Mouse (Mus musculus) heart, embryonic 13.5 days (tissue): ENCODE measurements at regions not wholly inside any gene's neighbourhood (a gene's known extent, or its start where the extent isn't known, plus 50 kb on each side); places are given as distances from the start of the nearest gene placed in this dataset.

ENCODE experiments used
- ATAC-seq: fragments of 200-750 bp; cut with Nextera tagmentation; 2 replicates; pipeline ENCODE4 v1.8.0; 2017; ENCODE audit warnings: moderate TSS enrichment; ENCODE audit not compliant: insufficient number of reproducible peaks, low FRiP score, low TSS enrichment; ENCODE audit errors: extremely low read depth
- H3K27ac ChIP-seq: fragments of 300-500 bp; sonication (generic); replicated peaks from 2 replicates; pipeline ENCODE4 v1.5.1; 2015; ENCODE audit warnings: moderate library complexity, mild to moderate bottlenecking, inconsistent platforms
- H3K27me3 ChIP-seq: fragments of 300-500 bp; sonication (generic); replicated peaks from 2 replicates; pipeline ENCODE4 v1.6.1; 2015; ENCODE audit warnings: mild to moderate bottlenecking, inconsistent platforms
- H3K36me3 ChIP-seq: fragments of 300-500 bp; sonication (generic); 2 replicates; pipeline ENCODE4 v1.6.1; 2015; ENCODE audit warnings: mild to moderate bottlenecking, inconsistent platforms
- H3K4me1 ChIP-seq: fragments of 300-500 bp; sonication (generic); 2 replicates; pipeline ENCODE4 v1.6.1; 2015; ENCODE audit warnings: inconsistent platforms
- H3K4me2 ChIP-seq: fragments of 300-500 bp; sonication (generic); 2 replicates; pipeline ENCODE4 v1.6.1; 2015; ENCODE audit warnings: inconsistent platforms, mild to moderate bottlenecking, moderate library complexity
- H3K4me3 ChIP-seq: fragments of 300-500 bp; sonication (generic); 2 replicates; pipeline ENCODE4 v1.5.1; 2015; ENCODE audit warnings: moderate library complexity, mild to moderate bottlenecking, inconsistent platforms
- H3K9ac ChIP-seq: fragments of 300-500 bp; sonication (generic); 2 replicates; pipeline ENCODE4 v1.6.1; 2015; ENCODE audit warnings: inconsistent platforms, mild to moderate bottlenecking, moderate library complexity
- H3K9me3 ChIP-seq: fragments of 300-500 bp; sonication (generic); 2 replicates; pipeline ENCODE4 v1.6.1; 2016; ENCODE audit warnings: inconsistent platforms
- WGBS: fragments of 180-500 bp; shearing (Covaris S2); methylation state at CpG from one replicate; pipeline ENCODE4 v1.1.7; 2015; ENCODE audit warnings: mixed read lengths; 5-methylcytosine and 5-hydroxymethylcytosine counted together

DNA sequence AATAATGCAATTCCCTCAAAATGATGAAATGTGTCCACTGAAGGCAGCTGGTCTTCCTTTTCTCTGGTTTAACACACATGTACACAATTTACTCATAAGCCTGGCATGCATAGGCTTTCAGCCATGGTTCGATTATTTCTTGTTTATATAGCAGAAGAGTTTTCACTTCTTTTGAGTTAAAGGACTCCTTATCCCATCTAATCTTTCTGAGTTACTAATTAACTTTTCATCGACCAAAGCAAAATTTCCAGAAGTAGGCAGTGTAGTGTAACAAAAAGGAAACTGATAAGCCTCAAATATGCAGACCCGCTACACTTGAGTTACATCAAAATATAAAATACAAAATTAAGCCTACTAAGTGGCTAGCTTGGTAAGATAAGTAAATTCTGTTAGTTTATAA, 620.5 kb upstream of the Akr1e1 start:
- Histone ChIP-seq H3K4me1 (peaks cover 5% of the 10 kb centered on the region; the same call in 1 of the 2 replicates), H3K27ac (no peak overlapping the region), H3K9me3 (no peaks in the 10 kb centered on the region), H3K27me3 (no peaks in the 10 kb centered on the region), H3K9ac (no peak overlapping the region), H3K36me3 (no peaks in the 10 kb centered on the region), H3K4me3 (no peak overlapping the region), H3K4me2 (no peak overlapping the region)
- no peak for ATAC-seq
- 63% methylated on average over 3 of the region's 3 CpGs for WGBS

DNA sequence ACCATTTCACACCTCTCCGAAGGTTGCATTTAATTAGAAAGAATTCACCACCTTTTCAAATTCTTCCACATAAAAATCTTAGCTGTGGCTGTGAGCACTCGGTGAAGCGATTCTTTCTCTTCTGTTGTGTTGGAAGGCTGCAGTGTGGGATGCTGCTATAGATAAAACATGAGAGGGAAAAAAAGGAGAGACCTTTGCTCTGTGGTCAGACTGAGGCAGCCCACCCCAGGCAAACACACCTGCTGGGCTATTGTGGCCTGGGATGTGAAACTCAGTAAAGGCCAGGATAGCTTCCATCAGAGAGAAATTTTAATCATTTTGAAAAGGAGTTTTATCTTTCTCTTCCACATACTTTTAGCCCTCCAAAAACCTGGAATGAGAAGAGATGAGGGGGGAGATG, 625.3 kb upstream of the Akr1e1 start:
- WGBS, result 75% methylated on average over 3 of the region's 3 CpGs

DNA sequence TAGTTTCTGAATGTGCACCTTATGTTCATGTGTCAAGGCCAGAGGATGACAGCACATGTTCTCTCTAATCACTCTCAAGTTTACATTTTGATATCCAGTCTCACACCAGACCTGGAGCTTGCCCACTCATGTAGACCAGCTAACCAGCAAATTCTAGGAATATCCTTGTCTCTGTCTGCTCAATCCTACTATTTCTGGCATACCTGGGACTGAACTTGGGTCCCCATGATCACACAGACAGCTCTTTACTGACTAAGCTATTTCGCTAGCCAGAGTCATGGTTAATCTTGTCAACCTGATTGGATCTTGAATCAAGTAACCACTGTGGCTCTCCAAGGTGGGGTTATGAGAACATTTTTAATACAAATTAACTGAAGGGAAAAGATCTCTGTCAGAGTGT, 625.9 kb upstream of the Klf6 start:
- 98% methylated on average over 1 of the region's 1 CpGs for WGBS
- no peak overlapping the region for H3K27ac ChIP-seq
- no peak for ATAC-seq

More for the DNA sequence above, 625.3 kb upstream of the Akr1e1 start:
- H3K4me1 ChIP-seq, result no peaks in the 10 kb centered on the region
- H3K27me3 ChIP-seq, result no peaks in the 10 kb centered on the region
- H3K4me2 ChIP-seq, result no peak overlapping the region
- no peaks in the 10 kb centered on the region for H3K9me3 ChIP-seq
- no peak overlapping the region for H3K9ac ChIP-seq
- no peak overlapping the region for H3K27ac ChIP-seq
- ATAC-seq, result no peak
- H3K4me3 ChIP-seq, result no peak overlapping the region
- no peaks in the 10 kb centered on the region for H3K36me3 ChIP-seq

DNA sequence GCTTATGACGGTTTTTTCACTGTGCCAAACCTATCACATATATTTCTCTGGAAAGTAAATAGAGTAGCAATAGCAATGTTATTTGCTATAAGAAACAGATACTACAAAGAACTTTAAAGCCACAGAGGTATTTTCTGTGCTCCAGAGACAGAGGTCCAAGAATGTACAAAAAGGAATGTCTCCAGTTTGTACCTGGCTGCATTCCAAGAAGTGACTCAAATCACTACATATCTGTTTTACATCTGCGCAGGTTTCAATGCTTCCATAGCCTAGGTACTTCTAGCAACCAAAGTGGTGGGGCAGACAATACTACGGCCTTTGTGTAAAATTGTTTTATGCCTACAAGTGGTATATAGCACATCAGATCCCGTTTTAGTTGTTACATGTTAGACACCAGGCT, 620.7 kb upstream of the Klf6 start:
- Histone ChIP-seq H3K4me2 (no peak overlapping the region), H3K27ac (no peak overlapping the region), H3K9me3 (no peaks in the 10 kb centered on the region), H3K27me3 (no peaks in the 10 kb centered on the region), H3K9ac (no peak overlapping the region), H3K36me3 (no peaks in the 10 kb centered on the region), H3K4me3 (no peak overlapping the region), H3K4me1 (peaks cover 3% of the 10 kb centered on the region; the same call in 1 of the 2 replicates)
- 66% methylated on average over 4 of the region's 4 CpGs for WGBS
- ATAC-seq, result no peak

More for the DNA sequence above, 625.9 kb upstream of the Klf6 start:
- no peaks in the 10 kb centered on the region for H3K9me3 ChIP-seq
- no peak overlapping the region for H3K4me3 ChIP-seq
- H3K36me3 ChIP-seq, result no peaks in the 10 kb centered on the region
- no peaks in the 10 kb centered on the region for H3K27me3 ChIP-seq
- no peaks in the 10 kb centered on the region for H3K4me1 ChIP-seq
- no peak overlapping the region for H3K9ac ChIP-seq
- no peak overlapping the region for H3K4me2 ChIP-seq

DNA sequence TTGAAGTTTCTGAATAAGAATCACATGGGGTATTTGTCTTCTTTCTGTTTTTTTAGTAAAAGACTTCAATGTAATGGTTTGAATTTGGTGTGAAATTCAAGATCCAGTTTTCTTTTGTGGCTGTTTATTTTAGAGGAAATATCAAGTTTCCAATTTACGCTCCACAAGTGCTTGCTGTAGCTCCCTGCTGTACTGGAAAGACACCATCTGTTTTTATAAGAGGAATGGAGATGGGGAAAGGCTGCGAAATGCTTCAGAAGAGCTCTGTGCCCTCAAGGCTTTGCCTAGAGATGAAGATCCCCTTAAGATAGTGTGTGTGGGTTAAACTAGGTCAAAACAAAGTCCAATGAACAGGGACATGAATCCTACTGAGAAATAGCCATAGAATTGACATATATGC, 618.5 kb upstream of the Klf6 start:
- no peak for ATAC-seq
- Histone ChIP-seq H3K4me3 (no peak overlapping the region), H3K9me3 (no peaks in the 10 kb centered on the region), H3K4me2 (no peak overlapping the region), H3K9ac (no peak overlapping the region), H3K36me3 (no peaks in the 10 kb centered on the region), H3K27me3 (no peaks in the 10 kb centered on the region), H3K27ac (no peak overlapping the region), H3K4me1 (peaks cover 3% of the 10 kb centered on the region; the same call in 1 of the 2 replicates)
- WGBS, result 62% methylated on average over 2 of the region's 2 CpGs

DNA sequence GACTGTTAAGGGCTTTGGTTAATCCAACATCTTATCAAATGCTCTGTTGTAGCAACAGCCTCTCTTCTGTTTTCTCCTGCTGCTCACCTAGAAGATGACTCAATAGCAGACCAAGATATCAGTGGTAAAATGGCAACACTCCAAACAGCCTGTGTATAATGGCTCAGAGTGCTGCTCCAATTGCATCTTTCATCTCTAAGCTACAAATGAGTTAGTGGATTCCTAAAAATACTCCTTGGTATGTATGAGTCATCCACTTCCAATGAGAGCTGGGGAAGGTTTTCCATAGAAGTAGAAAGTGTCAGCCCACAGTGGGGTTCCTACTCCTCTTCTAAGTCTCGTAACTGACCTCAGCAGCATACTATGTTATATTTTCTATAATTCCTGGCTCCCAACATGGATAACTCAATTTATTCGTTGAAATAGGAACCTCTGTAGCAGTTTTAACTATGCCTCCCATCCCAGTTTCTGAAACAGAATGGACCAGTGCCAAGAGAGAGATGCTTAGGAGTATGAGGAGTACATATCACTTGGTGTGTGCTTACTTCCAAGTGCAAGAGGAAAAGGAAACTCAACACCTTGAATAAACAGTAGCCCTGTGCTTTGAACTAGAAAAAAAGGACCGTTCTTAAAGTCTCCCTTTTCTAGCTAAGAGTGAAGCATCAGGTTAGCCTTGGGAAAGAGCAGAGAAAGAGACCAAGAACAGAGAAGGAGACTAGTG, 612.5 kb upstream of the Klf6 start:
- WGBS, result 14% methylated on average over 3 of the region's 3 CpGs
- Histone ChIP-seq H3K4me1 (peaks cover 15% of the 10 kb centered on the region), H3K9ac (no peak overlapping the region), H3K4me3 (no peak overlapping the region), H3K36me3 (no peaks in the 10 kb centered on the region), H3K27me3 (no peaks in the 10 kb centered on the region), H3K27ac (peak overlapping the region; percentile 83), H3K9me3 (peaks cover 4% of the 10 kb centered on the region), H3K4me2 (no peak overlapping the region)
- ATAC-seq, result no peak; the same call in 1 of the 2 replicates

DNA sequence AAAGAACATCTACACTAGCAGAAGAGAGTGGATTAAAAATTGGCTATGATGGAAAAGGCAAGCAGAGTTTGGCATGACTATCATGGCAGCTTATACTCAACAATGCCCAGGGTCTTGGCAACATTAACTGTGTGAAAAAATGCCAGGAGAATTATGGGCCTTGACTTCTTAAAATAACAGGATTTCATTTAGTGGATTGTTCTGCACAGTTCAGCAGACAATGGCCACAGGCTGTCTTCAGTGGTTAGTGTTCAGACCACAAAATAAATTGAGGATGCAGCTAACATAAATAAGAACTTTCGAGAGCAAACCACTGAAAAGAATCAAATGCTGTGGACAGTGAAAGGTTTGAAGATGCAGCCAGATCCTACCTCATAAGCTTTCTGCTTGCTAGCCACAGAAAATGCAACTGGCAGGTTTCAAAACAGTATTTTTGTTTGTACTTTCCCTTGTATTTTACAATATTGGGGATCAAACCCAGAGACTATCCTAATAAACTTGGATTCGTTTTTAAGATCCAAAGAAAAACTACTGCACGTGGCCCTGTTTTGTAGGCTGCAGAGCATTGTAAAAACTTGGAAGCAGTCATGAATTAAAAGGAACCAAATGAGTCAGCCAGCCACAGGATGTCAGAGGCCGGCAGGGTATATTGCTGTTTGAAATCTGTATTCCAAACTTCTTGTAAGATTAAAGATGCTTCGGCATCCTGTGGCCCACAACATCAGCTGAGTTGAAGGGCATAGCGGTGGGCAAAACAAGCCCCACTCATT, 603.2 kb upstream of the Klf6 start:
- Histone ChIP-seq H3K4me3 (no peak overlapping the region), H3K4me1 (peaks cover 7% of the 10 kb centered on the region; the same call in 1 of the 2 replicates), H3K4me2 (no peak overlapping the region), H3K9me3 (no peaks in the 10 kb centered on the region), H3K27me3 (no peaks in the 10 kb centered on the region), H3K36me3 (no peaks in the 10 kb centered on the region), H3K27ac (no peak overlapping the region), H3K9ac (no peak overlapping the region)
- no peak for ATAC-seq
- WGBS, result 64% methylated on average over 6 of the region's 6 CpGs

DNA sequence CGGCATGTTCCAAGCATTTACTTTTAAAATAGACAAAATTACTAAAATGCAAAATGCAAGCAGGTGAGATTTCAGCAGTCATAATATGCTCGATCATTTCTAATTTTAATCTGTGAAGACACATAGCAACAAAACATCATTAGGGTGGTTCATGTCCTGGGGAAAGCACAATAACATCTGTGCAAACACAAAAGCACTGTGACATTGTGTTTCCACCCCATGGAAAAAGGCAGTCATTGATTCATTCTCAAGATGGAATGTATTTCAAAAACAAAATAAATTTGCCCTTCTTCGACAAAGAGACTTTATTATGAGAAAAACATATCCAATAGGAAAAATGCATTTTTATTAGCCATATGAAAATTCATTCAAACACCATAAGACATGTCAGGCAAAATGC, 601.5 kb upstream of the Klf6 start:
- no peaks in the 10 kb centered on the region for H3K36me3 ChIP-seq
- WGBS, result 71% methylated on average over 3 of the region's 3 CpGs
- H3K27ac ChIP-seq, result no peak overlapping the region
- H3K4me1 ChIP-seq, result peaks cover under 1% of the 10 kb centered on the region; the same call in 1 of the 2 replicates
- no peak overlapping the region for H3K4me2 ChIP-seq
- H3K9me3 ChIP-seq, result no peaks in the 10 kb centered on the region
- ATAC-seq, result no peak
- H3K27me3 ChIP-seq, result no peaks in the 10 kb centered on the region
- H3K4me3 ChIP-seq, result no peak overlapping the region
- H3K9ac ChIP-seq, result no peak overlapping the region

DNA sequence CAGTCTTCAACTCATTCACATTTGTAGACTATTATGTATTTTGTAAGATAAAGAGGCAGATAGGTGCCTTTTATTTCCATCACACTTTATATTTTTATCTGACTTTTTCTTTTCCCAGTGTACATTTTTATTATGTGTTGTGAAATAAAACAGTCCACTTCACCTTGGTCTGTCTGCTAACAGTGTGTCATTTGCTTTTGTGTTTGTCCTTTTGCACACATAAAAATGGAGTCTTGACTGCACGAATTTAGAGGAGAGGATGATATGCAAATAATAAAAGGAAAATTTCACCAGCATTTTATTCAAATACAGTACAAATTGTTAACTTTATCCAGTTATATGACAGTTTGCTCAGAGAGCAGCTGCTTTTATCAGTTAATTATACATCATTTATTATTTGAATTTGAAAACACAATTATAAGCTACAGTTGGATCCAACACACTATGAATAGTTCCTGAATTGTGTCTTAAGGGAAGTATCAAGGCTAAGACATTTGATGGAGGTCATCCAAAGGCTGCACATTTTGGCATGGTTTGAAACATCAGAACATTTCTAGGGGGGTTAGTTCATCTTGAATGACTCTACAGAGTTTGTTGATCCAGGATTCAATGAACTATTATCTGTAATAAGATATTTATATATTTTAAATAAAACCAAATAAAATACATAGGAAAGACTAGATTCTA, 588.6 kb upstream of the Klf6 start:
- H3K4me2 ChIP-seq, result no peak overlapping the region
- H3K4me1 ChIP-seq, result no peaks in the 10 kb centered on the region
- H3K36me3 ChIP-seq, result no peaks in the 10 kb centered on the region
- ATAC-seq, result no peak
- 46% methylated on average over 1 of the region's 1 CpGs for WGBS
- H3K4me3 ChIP-seq, result no peak overlapping the region
- H3K27me3 ChIP-seq, result no peaks in the 10 kb centered on the region
- no peak overlapping the region for H3K9ac ChIP-seq
- H3K27ac ChIP-seq, result no peak overlapping the region
- peaks cover 2% of the 10 kb centered on the region; the same call in 1 of the 2 replicates for H3K9me3 ChIP-seq

DNA sequence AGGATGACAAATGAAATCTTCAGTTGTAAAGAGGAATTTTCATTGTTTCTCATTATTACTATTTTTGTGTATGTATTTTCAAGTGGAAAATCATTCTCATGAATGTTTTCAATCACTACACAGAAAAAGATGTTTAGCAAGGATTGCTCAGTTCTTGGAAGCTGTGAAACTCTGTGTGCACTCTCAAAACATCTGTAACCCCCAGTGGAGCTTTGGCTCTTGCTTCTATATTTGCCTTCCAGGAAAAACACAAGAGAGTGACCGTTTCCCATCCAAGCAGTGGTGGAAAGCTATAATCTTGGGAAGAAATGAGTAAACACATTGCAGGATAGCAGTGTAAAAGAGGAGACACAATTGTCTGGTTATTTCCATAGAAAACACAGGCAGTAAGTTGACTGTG, 584.7 kb upstream of the Klf6 start:
- Histone ChIP-seq H3K4me1 (no peaks in the 10 kb centered on the region), H3K9me3 (peaks cover 5% of the 10 kb centered on the region; the same call in 1 of the 2 replicates), H3K36me3 (no peaks in the 10 kb centered on the region), H3K27me3 (no peaks in the 10 kb centered on the region), H3K4me3 (no peak overlapping the region), H3K9ac (no peak overlapping the region), H3K27ac (no peak overlapping the region), H3K4me2 (no peak overlapping the region)
- 63% methylated on average over 1 of the region's 1 CpGs for WGBS
- no peak for ATAC-seq

DNA sequence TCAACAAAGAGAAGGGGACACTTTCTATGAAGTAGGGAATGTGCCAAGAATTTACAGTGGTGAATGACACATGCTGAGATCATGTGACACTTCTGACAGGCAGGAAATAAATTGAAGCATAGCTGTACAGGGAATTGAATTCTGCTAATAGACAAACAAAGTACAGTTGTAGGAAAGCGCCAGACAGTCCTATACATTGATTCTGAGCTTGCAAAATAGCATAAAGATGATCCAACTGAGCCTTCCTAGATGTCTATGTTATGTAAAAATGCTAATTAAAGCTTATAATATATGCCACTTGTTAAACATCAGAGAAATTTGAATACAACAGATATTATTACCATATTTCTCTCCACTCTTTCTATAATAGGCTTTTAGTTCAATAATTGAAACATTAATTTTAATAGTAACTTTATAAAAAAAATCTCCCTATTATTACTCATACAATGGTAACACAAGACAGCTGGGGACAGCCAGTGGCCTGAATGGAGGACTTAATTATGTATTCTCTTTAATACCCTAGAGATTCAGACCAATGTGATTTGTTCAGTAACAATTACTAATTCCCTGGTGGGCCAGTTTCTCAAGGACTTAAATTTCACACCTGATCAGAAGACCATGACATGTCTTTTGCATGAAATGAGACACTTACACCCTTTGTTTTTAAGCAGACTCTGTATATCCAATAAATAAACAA, 571.4 kb upstream of the Klf6 start:
- no peak overlapping the region for H3K27ac ChIP-seq
- WGBS, result 84% methylated on average over 1 of the region's 1 CpGs
- peaks cover 5% of the 10 kb centered on the region for H3K4me1 ChIP-seq
- no peak overlapping the region for H3K4me2 ChIP-seq
- H3K9ac ChIP-seq, result no peak overlapping the region
- H3K36me3 ChIP-seq, result no peaks in the 10 kb centered on the region
- ATAC-seq, result no peak
- H3K9me3 ChIP-seq, result no peaks in the 10 kb centered on the region
- H3K27me3 ChIP-seq, result no peaks in the 10 kb centered on the region
- no peak overlapping the region for H3K4me3 ChIP-seq
